Mouse (Mus musculus) CD4-positive helper T cell, adult 2 months (primary cell): ENCODE results near the gene Acot12.
"Not testable (repeated sequence)": the region's sequence is repeated elsewhere in the genome, so short reads cannot be mapped to it uniquely, and the experiment has no call there.

Experiments used
- DNase-seq: peaks from one replicate; pipeline ENCODE4 v3.0.0-alpha.2; 2012; ENCODE audit warnings: low read depth, missing footprints, low spot score

Gene Acot12

DNA sequence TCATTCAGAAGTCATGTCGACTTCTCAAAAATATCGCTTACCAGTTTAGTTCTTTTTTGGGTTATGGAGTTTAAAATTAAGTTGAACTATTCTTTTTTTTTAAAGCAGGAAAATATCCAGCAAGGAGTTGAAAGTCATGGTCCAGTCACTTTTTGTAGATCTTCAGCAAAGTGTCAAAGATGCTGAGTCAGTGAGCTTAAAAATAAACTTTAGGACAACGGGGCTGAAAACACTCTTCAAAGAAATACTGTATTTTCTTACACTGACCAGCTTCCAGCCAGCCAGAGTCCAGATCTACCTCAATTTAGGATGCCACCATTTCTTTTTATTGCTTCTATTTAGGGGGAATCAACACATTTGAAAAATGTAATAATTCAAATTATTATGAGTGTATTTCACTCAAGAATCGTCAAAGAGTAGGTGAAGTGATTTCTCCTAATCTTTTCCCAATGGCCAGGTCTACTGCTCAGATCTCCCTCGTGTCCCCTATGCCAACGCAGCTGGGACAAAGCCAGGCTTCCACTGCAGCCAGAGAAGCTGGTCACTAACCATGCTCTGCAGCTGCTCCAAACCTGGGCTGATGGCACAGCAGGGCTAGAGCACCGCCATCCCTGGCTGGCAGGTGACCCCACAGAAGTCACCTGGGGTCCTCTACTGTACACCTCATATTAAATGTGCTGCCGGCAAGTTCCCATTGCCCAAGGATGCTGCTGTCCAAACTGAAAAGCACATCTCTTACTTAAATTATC, 19.2 kb downstream of the Acot12 start:
- DNase-seq, result no peak

DNA sequence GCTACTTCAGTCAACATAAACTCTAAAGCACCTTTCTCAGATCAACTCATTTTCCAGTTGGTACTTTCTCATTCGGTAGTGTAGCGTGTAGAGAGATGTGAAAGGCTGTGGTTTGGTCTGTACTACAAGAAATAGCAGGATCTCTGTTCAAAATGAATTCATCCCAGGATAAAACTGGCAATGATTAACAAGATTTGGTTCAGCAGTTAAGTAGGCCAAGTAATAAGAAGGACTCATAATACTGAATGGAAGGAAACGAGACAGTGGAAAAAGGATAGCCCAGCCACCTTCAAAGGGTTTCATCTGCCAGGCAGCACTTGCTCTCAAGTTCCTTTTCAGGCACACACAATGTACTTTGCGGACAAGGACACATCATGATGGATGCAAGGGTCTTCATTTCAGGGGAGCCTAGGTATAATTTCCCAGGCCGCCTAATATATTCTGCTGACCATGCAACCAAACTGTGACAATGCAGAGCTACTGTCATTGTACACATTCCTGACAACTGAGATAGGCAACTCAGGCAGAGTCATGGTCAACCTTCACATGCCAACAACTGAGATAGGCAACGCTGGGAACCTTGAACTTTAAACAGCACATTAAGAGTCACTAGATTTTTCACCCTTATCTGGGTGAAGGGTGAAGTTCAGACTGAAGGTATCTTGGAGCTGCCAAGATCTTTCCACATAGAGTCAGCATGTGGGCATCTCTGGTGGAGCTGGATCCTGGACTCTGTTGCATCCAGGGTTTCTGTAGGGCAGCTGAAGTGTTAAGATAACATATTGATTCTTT, 20.5 kb downstream of the Acot12 start:
- no peak for DNase-seq

DNA sequence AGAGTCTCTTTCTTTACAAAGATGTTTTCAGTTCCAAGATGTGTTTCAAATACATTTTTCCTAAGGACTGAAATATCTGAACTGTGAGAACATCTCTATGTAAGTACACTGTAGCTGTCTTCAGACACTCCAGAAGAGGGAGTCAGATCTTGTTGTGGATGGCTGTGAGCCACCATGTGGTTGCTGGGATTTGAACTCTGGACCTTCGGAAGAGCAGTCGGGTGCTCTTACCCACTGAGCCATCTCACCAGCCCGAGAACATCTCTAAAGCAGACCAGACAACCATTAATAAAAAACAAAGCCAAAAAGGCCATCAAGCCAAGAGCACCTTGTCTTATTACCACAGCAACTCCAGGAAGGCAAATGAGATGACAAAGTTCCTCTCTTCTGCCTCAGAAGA, 22.3 kb downstream of the Acot12 start:
- DNase-seq, result not testable (repeated sequence)

DNA sequence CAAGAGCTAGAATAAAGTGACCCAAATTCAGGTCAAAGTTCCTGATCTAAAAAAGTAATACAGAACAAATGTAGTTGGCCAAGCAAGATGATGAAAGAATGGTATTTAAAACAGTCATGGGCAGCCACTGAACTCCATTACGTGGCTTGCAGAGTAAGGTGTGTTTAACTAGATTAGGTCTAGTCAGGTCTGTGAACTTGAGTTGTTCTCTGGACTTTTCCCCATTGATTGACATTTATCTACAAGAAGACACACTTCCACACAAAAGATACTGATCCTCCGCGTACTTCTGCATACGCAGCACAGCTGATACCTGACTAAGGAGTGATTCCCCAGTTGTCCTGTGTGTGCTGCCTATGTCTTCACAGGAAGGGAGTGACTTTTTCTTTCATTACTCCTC, 24.3 kb downstream of the Acot12 start:
- no peak for DNase-seq

DNA sequence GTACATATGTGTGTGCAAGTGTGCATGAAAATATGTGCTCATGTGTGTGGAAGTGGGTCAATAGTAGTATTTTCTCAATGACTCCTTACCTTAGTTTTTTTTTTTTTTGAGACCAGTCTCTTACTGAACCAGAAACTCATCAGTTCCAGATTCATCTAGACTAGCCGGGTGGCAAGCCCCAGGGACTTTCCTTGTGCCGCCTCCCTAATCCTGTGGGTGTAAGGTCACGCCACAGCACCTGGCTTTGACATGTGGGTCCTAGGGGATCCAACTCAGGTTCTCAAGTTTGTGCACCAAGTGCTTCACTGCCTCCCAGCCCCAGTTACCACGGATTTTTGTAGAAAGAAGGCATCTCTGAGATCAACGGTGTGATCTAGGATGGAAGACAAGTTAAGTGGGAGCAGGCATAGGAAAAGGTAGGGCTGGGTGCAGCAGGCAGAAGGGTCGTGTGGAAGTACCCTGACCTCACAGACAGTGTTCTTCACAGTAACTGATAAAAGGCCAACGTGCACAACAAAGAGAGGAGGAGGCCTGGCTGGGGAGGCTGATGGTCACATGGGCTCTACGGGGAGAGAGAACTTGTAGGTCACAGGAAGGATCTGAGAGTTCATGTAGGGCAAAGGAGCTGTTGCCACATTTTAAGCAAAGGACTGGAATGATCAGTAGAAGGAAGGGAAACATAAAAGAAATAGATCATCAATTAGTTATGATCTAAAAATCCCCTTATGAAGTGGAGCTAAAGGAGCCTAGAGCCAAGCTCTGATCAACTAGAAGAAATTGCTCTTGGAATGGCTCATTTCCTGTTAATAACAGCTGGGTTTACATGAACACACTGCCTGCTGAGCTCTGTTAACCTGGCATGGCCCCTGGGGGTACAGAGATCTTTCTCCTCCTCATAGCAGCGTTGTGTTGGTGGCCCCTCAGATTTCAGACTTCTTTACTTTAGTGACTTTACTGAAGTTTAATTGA, 27.7 kb downstream of the Acot12 start:
- peak; percentile 24 for DNase-seq

DNA sequence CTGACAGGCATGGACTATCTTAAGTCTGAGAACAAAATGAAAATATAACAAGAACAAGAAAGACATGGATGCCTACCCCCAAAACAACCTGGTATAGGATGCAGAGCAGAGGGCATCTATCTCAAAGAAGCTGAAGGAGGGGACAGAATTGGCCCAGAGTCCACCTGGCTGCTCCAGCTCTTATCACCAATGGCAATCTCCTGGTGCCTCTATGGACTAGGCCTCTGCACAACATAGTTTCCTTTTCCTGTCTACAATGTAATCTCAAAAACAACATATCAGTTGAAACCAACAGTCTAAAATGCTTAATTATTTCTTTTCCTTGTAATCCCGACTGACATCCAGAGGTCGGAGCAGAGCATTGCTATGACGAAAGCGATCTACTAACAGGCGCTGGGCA, 36.8 kb downstream of the Acot12 start:
- DNase-seq, result no peak

DNA sequence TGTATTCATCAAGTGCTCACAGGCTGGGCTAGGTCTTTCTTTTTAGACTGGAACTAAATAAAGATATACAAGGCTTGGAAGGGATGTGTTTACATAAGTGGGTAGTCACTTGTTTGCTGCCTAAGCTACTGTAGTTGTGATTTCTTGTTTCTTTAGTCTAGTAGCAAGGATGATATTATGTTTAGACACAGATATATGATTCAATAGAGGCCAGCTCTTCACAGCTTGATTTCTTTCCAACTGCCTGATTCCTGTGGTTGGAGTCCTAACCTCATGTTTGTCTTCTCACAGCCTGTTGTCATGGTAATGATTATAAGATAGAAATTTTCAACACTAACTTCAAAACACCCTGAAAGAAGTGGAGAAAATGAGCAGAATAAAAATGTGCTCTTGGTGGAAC, 38.6 kb downstream of the Acot12 start:
- DNase-seq, result peak; percentile 13

DNA sequence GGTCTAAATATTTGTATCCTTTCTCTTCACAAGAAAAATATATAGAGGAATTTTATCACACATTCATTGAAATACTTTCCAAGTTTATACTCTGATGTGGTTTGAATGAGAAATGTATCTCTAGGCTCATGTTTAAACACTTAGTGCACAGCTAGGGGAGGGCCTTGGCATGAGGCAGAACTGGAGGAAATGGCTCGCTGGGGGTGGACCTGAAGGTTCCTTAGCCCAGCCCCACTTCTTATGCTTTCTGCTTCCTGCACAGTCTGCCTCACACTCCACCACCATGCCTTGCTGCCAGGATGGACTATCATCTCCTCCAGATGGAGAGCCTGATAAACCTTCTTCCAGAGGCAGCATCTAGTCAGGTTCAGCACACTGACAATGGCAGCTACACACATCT, 50.7 kb downstream of the Acot12 start:
- no peak for DNase-seq

DNA sequence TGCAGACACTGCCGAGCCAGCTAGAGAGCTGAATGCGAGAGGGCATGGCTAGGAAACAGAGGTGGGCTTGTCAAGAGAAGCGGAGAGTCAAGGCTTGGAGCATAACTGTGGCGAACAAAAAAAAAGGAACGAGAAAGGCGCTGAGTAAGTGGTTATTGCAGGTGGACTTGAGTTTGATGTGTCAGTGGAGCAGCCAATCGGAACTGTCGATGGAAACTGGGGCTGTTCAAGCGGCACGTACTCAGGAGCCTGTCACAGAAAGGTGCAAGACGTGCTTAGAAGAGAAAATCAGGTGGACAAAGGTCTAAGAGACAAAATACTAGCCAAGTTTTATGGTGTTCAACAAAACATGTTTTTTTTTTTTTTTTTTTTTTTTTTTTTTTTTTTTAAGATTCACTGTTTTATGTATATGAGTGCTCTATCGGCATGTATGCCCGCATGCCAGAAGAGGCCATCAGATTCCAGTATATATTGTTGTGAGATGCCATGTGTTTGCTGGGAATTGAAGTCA, 53.7 kb downstream of the Acot12 start:
- no peak for DNase-seq

DNA sequence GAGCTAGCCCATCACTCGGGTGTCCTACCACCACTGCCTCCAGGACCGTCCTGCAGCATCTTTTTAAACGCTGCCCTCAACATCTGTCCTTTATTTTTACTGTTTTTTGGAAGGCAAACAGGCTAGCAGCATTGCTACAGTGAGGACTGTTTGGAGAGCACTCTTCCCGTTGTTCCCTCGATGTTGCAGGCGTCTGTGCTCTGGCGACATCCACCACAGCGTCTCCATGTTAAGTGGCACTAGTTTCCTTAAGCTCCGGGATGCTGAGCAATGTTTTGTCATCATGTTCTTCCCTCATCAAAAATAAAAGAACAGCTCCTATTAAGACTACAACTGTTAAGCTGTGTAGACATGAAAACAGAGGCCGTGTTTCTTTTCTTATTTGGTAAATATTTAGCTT, 54.3 kb downstream of the Acot12 start:
- DNase-seq, result no peak

DNA sequence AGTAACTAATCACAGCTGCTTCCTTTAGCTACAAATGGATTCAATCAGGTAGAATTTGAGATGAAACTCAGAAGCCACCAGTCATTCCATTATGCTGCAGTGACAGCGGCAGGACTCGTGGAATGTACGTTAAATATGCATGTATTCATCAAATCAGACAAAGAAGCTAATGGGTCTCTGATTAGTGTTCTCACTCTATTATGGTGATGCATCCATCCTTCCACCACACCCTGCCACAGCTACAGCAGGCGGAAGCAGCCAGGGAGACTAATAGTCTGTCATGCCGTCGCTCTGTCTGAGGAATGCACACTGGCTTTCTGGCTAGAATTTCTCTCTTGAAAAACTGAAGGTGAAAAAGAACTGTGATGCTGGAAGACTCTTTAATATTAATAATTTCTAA, 54.7 kb downstream of the Acot12 start:
- no peak for DNase-seq

DNA sequence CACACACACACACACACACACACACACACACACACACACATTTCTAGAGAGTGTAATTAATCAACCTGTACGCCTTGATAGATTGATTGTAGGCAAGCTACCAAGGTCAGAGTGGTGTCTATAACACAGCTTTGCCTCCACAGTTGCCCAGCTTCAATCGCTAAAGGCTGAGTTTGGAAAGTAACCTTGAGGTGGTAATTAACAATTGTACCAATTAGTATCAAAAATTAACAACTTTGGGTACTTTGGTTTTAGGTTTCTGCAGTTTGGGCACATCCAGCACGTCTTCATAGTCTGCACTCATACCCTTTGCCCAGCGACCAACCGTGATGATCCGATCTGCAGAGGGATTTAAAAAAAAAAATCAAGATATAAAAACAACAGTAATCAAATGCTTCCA, 55.6 kb downstream of the Acot12 start:
- DNase-seq, result no peak

DNA sequence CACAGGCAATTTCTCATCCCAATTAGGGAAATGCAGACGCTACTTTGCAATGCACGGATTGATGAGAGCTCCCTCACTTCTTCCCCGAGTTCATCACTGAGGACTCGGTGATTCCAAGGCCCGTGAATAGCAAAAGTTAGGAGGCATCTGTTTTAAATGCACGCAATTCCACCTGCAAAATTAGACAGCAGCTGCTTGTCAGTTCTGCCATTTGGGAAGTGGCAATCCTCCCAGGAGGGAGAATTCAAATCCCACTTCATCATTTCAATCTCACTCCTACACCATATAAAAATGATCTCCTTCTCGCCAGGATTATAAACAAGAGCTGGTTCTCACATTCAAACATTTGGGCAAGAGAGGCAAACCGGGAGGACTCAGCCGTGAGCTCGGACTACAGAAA, 56.1 kb downstream of the Acot12 start:
- DNase-seq, result no peak

DNA sequence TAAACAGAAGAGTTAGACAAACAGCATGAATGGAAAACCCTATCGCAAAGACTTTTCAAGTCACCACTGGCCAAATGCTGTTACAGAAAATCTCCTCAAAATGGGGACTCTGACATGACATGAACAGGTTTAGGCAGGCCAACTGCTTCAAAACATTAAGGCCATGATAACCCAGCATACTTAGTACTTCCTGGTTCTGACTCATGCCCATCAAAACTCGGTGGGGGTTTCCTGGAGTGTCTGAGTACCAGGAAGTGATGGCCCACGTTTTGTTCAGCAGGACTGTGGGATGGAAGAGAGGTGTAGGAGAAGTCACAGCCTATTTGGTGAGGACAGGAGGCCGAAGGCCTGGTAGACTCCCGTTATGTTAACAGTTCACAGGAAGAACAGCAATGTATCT, 60.4 kb downstream of the Acot12 start:
- DNase-seq, result no peak

DNA sequence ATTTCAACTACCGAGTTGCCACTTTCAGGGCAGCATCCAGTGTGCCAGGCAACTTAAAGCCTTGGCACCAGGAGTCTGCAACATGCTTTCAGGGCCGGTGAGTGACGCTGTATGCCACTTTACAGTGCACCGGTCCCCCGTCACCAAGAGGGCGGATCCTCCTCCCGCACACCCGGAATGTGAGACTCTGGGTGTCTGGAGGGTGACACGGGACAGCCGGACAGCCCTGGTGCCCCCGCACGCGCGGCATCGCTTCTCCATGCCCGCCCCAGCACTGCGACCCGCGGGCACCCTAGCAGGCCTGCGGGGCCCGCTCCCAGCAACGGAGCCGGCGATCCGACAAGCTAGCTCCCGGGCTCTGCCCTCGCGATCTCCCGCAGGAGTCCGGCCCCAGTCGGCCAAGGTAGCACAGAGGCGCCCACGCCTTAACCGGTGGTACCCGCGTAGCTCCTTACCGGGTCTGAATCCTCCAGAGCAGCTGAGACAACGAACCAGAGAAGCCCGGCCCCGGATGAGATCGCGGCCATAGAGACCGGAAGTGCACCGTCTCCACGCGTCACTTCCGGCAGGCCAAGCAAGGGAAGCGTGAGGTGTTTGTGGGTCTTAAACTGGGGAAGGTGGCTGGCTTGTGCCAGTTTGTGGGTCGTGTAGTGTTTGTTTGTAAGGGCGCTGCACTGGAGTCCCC, 66.0 kb downstream of the Acot12 start, which contains the start of gene Zcchc9:
TSS of gene Zcchc9 (minus strand) at position 551 of the 685 bp plus-strand sequence.
- DNase-seq, result peak; percentile 94

DNA sequence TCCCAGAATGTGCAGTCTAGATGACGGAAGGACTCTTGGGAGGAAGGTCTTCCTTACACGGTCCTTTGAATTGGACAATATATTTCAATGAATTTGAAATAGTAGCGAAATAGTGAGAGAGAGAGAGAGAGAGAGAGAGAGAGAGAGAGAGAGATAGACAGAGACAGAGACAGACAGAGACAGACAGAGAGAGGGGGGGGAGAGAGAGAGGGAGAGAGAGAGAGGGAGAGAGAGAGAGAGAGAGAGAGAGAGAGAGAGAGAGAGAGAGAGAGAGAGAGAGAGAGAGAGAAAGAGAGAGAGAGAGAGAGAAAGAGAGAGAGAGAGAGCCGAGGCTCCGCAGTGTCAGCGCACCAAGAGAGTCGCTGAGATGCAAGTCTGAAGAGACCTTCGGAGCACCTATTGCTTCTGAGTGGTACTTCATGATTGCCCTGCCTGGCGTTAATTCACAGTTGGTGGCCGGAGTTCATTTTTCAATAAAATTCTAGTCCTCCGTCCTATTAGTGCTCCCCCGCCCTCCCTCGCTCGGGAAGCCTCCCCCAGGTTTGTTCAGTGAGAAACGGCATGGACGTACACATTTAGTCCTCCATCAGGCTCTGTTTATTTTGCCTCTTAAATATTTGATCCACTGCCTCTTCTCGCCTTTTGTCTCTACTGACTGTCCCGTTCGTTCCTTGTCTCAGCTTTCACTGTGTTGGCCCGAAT, 66.7 kb downstream of the Acot12 start:
- peak; percentile 62 for DNase-seq

DNA sequence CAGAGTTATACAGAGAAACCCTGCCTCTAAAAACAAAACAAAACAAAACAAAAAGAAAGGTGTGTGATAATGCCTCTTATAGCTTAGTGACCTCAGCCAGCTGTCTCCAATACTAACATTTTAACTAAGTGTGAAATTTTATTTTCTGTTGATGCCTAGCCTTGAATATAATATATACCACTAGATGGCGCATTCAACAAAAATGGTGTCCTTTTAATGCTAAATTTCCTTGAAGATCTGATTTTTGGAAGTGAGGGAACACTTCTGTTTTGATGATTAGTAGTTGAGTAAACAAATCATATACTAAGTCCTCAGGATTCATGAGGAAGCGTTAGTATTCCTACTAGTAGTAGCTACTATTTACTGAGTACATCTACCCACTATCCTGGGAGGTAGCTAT, 68.2 kb downstream of the Acot12 start:
- peak; percentile 48 for DNase-seq

DNA sequence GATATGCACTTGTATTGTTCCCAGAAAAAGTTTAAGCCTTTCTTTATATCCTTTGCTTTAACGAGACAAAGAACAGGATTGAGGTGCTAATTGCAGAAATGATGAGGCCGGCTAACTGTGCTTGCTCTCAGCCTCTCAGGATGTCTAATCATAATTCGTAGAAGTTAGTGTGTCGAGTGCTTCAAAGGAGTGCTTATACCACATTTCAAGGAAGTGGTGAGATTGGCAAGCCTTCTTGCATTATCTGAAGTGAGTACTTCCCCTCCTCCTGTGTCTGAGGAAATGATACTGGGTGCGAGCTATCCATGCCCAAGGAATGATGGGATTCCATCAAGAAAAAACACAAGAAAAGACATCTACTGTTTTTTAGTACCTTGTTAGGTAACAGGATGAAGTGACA, 73.4 kb downstream of the Acot12 start:
- peak; percentile 45 for DNase-seq

DNA sequence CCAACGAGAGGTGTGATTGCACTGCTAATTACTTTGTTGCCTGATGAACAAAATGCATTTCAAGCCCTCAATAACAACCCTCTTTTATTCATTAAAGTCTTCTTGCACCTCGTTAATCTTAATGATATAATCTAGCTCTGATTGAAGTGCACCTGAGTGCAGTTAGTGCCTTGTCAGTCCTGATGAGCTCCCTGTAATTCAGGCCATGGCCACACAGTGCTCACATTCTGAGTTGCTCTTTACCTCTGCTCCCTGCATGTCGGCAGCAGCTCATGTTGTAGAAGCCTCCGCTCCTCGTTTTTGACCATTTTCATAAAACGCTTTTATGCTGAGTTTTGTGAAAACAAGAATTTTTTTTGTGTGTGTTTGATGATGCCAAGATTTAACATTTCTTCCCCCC, 82.4 kb downstream of the Acot12 start:
- DNase-seq, result no peak

DNA sequence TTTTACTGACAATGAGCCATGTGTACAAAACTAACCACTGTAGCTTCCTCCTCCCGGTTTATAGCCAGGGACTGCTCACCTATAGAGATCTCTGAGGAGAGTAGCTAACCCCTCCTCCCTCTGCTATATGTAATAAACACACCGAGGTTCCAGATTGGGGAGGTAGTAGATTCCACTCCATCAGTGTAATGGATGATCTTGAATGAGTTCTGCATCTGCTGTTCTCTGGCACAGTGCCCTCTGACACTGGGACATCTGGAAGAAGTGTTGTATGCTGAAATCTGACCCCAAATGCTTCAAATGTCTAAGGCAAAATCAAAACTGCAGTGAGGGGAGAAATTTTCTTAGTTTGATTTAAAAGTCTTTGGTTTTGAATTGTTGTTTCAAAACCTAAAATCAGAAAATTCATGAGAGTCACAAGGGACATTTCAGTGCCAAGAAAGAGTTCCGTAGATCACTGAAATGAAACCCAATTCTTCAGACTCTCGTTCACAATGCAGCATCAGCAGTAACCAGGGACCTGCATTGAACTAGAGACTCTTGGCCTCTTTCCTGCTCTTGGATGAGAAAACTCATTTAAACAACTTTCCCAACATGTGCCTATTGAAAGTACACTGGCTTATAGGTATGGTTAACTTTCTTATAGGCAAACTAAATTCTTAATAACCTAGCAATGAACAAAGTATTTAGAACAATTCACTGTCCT, 83.7 kb downstream of the Acot12 start:
- no peak for DNase-seq
